Mouse (Mus musculus) hindbrain, embryonic 16.5 days (tissue): Measurements from ENCODE around the gene Cntn1. TPM values are rescaled to one million over a fixed set of nuclear protein-coding genes. Genes with fewer than 3 reads are reported as not detected.

Experiments
- polyA plus RNA-seq: library from polyadenylated mRNA; unstranded; fragments of >200 nt; fragmentation: Nextera tagmentation; extraction: Ambion mirVana; gene quantifications from 2 replicates; pipeline ENCODE4 v1.2.1, GENCODE M21; 2015

Gene Cntn1
- polyA plus RNA-seq, 1 experiment from 2014 or later = 110 TPM

Other genes with a start within 250 kb of the Cntn1 start
- not detected in 2 replicates for gene Smgc, start 212.9 kb upstream of the Cntn1 start, polyA plus RNA-seq